Mouse (Mus musculus): ENCODE data around the gene Apol7b. TPM values are rescaled to one million over a fixed set of nuclear protein-coding genes. Genes with fewer than 3 reads are reported as not detected.

Apol7b gene
- total RNA-seq, 4 experiments from 2014 or later: 0.25 to 0.65 (median 0.31) TPM; not detected in 1

DNA sequence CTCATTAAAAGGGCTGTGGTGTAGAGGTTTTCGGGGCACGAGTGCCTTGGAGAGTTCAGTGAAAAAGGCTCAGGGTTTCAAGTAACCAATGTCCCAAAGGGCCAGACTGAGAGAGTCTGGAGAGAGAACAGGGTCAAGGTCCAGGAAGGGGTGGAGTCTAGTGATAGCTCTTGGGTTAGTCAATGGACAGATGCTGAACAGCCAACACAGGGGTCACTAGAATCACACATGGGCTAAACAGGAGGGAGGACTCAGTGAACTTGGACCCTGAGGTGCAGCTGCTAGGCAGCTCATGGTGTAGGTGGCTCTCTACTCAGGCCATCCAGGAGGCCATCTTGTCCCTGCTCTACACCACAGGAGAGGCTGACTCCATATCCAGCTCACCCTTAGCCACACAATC is 59.8 kb downstream of the Apol7b start:
- DNase-seq (ENCODE audit: low spot score in 2 of 2): no peak

DNA sequence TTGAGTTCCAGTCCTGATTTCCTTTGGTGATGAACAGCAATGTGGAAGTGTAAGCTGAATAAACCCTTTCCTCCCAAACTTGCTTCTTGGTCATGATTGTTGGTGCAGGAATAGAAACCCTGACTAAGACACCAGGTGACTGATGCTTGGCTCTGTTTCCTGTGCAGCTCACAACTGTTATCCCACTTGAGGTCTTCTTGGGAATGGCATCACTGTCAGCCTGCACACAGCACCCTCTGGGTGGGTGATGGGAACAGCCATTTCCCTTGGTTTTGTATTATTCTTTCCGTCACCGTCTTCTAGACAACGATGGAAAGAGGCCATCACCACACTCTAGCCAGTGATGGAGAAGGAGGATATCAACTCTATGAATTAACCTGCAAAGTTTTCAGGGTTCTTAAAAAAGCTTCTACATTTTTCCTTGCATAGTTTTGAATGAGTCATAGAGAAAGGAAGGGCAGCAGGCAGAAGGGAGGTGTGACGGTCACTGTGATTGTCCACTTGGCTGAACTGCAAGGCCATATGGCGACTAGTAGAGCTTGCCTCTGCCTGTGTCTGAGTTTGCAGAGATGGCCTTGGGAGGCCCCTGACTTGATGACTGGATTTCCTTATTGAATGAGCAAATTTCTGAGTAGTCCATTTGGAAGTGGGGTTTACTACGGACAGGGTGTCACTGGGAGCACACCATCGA is 62.8 kb downstream of the Apol7b start:
- no peak for DNase-seq (ENCODE audit: low spot score in 2 of 2)

DNA sequence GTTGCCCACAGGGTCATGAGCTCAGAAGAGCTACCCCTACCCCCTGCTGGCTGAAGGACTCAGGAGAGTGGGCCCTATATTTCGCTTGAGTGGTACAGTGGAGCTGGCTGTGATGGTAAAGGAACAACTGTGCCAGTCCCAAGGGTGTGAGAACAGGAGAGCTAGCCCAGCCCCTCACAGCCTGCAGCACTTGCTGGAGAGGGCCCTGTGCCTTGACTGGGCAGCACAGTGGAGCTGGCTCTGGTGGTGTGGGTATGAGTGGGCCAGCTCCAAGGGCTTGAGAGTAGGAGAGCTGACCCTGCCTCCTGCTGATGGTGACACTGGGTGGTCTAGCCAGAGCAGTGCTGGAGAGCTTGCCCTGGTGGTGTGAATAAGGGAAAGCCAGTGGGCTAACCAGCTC is 64.4 kb downstream of the Apol7b start:
- DNase-seq (ENCODE audit: low spot score in 2 of 2): no peak

GRCm38 (mm10) chr15:77382271-77382850 is 64.9 kb downstream of the Apol7b start:
- no peak for DNase-seq (ENCODE audit: low spot score in 2 of 2)

DNA sequence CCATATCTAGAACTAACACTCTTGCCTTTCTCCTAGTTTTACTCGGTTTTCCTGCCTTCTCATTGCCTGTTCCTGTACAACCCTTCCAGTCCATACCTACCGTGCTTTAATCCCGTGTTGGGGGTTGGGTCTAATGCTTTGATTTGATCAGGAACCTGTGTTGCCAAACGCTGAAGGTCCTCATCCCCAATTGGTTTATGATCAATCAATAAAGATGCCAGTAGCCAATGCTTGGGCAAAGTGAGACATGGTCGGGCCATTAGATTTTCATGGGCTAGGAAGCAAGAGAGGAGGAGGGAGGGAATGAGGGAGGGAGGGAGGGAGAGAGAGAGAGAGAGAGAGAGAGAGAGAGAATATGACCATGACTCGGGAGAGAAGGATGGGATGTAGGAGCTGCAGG is 65.8 kb downstream of the Apol7b start:
- DNase-seq (ENCODE audit: low spot score in 2 of 2): no peak

- DNase-seq (ENCODE audit: low spot score in 2 of 2): no peak
Measured at GRCm38 (mm10) chr15:77379921-77380320, 67.4 kb downstream of the Apol7b start.

GRCm38 (mm10) chr15:77377419-77377818 is 69.9 kb downstream of the Apol7b start:
- DNase-seq (ENCODE audit: low spot score in 2 of 2): no peak

DNA sequence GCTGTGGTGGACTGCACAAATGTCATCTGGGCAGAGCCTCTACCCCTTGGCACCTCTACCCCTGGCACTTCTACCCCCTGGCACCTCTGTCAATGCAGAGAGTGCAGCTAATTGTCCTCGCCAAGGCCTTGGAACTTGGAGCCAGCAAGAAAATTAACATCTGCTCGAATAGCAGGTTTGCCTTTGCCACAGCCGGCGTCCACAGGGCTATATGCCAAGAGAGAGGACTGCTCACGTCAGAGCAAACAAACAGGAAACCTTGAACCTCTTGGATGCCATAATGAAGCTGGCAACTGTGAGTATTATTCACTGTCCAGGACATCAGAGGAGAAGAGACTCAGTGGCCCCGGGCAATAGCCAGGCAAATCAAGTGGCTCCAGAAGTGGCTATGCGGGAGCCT is 70.4 kb downstream of the Apol7b start:
- DNase-seq (ENCODE audit: low spot score in 2 of 2): no peak

Other genes with a start within 250 kb of the Apol7b start
- 10 to 100 TPM; 40.8 to 56.7 (median 46.9) TPM for gene Rbfox2, start 140.5 kb downstream of the Apol7b start, total RNA-seq (2022)
- 1 to 10 TPM in 3 of 4 experiments, under 1 TPM in 1; 0.80 to 1.6 (median 1.3) TPM for gene Apol7a, start 48.4 kb downstream of the Apol7b start, total RNA-seq (2022)
- under 1 TPM in 1 of 4 experiments, not detected in 3; 0.18 TPM for gene Apol9a, start 36.4 kb downstream of the Apol7b start, total RNA-seq (2022)
- not detected for gene Apol10a, start 29.6 kb upstream of the Apol7b start, total RNA-seq (2022)
- gene Apol11a, start 60.8 kb upstream of the Apol7b start, total RNA-seq (2022): not detected
- not detected for gene Apol7c, start 85.8 kb upstream of the Apol7b start, total RNA-seq (2022)
- gene 1700025B11Rik, start 114.4 kb upstream of the Apol7b start, total RNA-seq (2022): not detected
- under 1 TPM; 0.17 to 0.88 (median 0.53) TPM for gene Apol10b, start 148.6 kb upstream of the Apol7b start, total RNA-seq (2022)
- gene Gm36245, start 151.8 kb upstream of the Apol7b start, total RNA-seq (2022): not detected
- under 1 TPM in 1 of 4 experiments, not detected in 3; 0.13 TPM for gene Apol11b, start 195.8 kb upstream of the Apol7b start, total RNA-seq (2022)

Data from gastrocnemius, adult 8-10 months (tissue).